Mouse (Mus musculus): ENCODE results near the gene Nlrc5.

- TF ChIP-seq MAX (IDR thresholded peaks at IDR 0.05), result no peak
- no peak for TF ChIP-seq CTCF (IDR thresholded peaks at IDR 0.05; ENCODE audit: control insufficient read depth, insufficient read depth, insufficient read length)
- TF ChIP-seq MYOD1 (IDR thresholded peaks at IDR 0.05; ENCODE audit: control insufficient read depth, insufficient read length, low read depth), result no peak
Observed at GRCm38 (mm10) chr8:94476846-94477245, 42.7 kb downstream of the Nlrc5 start.
